Mouse (Mus musculus) heart, adult 9 months (tissue): Measurements from ENCODE around the gene Nus1.

Source experiments
- DNase-seq, 2 experiments: peaks; one replicate each; pipeline ENCODE4 v3.0.0; 2022; ENCODE audit warnings: low spot score in 2 of 2

Gene Nus1

DNA sequence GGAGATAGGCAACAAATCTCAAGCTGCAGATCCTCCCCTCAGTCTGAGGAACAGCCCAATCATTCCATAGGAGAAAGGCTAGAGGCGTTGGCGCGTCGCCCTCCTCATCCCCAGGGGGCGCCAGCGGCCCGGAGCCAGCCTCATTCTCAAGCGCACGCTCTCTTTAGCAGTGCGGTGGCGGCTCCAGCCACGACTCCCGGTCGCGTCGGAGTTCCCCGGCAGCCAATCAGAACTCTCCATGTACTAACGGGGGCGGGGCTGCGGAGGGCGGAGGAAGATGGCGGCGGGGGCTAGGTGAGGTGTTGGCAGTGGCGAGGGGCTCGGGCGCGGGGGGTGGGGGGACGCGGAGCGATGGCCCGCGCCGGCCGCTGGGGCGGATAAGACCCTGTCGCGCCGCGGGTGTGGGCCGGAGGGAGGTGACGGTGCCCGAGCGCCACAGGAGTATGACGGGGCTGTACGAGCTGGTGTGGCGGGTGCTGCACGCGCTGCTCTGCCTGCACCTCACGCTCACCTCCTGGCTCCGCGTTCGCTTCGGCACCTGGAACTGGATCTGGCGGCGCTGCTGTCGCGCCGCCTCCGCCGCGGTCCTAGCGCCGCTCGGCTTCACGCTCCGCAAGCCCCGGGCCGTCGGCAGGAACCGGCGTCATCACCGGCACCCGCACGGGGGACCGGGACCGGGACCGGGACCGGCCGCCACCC lies at the start of gene Nus1:
Gene Nus1 (plus strand): TSS at position 249 of the 699 bp plus-strand sequence.
- peak; percentile 95 to 96 for DNase-seq

DNA sequence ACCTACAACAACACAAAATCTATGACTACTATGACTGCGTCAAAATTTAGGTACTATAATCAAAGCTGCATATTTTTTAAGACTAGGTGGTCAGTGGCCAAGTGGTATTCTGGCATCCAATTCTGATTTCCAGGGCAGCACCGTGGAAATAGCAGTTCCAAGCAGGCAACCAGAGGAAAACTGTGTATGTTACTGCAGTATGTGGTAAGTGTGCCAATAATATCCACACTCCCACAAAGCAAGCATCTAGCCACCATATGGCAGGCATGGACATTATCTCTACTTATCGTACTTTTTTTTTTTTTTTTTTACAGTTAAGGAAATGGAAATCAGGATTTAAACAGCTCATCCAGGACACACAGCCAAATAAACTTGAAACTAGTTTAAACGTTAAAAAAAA lies 49.0 kb upstream of the Nus1 start:
- no peak for DNase-seq

DNA sequence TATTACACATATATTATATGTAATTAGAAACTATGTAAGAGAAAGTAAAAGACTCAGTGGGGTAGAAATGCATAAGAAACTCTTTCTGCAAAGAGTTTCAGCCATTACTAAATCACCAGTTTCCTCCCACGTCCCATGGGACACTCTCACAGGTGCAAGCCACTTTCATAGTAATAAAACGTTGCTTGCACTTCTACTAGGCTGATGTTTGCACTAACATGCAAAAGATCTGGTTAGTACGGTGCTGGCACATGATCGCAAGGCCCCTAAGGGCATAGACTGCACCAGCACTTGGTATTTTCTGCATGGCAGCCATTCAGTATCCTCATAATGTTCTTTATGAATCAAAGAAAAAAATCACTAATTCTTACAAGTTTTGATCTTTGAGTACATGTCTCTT lies 43.5 kb upstream of the Nus1 start:
- DNase-seq: no peak

DNA sequence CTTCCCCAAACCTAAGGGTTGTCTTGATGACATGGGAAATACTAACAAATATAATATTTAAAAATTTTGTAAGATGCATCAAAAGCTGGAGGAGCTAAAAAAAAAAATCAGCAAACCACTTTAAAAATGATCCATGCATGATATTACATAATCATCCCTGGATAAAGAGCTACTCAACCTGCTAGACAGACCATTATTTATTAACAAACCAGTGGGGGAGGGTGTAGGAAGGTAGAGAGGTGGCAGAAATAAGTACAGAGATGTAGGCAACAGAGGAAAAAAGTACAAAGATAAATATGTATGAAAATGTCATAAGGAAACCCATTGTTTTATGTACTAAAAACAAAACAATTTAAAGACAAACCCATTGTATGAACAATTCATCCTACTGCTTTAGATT lies 42.7 kb upstream of the Nus1 start:
- no peak for DNase-seq

DNA sequence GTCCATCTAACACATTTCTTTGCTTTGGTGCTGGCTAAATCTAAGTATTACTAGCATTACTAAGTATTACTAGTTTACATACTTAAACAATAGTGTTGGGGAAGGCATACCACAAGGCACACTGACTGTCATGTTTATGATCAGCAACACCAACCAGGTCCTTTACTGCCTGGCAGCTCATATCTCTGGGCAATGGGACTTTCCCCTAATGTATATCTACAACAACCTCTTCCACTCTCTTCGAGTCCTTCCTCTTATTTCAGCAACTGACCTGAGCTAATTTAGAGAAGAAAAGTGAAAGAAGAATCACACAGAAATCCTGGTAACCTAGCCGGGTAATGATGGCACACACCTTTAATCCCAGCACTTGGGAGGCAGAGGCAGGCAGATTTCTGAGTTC lies 40.9 kb upstream of the Nus1 start:
- no peak for DNase-seq

DNA sequence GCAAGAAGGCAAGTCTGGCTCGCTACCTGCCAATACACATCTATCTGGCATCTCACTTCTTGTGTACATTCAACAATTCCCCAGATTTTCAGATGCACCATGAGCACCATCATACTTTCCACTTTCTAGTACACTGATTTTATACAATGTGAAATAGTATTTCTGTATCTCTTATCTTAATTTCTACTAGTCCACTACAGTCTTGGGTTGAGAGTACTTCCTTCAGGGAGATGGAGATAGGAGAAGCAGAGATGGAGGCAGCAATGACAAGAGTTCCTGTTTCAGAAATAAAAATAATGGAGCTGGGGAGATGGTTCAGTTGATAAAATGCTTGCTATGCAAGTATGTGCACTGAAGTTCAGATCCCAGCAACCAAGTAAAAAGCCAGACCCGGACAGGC lies 39.5 kb upstream of the Nus1 start:
- DNase-seq: no peak

DNA sequence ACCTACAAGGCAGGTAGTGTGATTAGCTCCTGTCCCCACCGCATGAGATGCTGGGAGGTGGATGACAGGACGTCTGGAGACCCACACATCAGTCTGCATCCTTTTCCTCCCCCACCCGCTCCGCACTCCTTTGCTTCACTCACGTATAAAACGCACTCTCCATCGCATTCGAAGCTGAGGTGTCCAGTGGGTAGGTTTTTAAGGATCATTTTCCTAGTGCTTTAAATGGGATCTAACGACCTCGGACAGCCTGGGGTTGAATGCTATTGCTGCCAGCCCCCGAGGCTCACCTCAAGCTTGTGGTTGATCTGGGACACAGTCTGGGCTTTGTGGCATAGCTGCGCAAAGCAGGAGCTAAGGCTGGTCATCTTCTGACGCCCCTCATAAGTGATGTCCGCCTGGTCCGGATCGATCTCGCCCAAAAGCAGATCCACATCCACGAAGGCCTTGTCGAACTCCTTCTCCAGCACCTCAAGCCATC lies 36.0 kb upstream of the Nus1 start:
- peak; percentile 5 to 14 for DNase-seq

DNA sequence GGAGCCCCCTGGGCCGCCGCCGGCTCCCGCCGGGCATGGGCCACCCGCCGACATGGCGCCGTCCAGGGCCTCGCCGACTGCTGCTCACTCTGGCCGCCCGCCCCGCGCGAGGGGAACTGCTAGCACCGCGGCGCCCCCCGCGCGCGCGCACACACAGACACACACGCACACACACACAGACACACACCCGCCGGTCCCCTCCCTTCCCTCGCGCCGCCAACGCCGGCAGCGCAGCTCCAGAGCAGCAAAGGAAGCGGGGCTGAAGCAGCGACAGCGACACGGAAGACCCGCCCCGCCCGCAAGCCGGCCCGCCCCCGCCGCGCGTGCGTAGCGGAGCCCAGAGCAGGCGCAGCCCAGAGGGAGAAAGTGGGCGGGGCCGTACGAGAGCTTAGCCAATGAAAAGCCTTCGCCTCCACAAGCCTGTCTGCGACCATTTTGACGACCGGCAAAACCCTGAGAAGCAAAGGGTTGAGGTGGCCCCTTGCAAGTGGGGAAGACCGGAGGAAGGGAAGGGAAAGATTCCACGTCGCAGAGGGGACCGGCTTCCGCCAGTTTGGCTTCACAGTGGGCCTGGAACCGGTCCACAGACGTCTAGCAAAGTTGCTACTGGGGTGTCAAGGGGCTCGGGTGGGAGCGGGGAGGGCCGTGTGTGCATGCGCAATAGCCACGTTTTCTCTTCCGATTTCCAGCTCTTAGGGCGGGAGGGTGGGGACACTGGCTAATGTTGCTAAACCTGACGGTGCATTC lies 35.3 kb upstream of the Nus1 start, which contains the start of gene Gopc:
Gene Gopc (minus strand): TSS at position 280 of the 747 bp plus-strand sequence.
- DNase-seq: peak; percentile 98

DNA sequence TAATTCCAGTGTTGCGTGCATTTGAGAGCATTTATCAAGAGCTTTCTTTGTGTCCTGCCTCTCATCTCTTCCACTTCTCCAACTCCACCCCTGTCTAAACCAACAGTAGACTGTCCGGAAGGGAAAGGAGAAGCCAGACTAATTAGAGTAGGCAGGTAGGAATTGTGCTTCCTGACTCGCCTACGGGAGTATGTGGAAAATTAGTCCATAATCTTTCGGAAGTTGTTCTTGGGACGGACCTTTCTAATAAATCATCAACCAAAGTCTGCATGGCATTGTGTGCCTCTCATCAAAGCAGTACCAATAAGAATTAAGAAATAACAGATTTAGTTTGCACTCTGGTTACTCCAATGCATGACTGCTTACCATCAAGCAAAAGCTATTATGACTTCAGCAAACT lies 34.3 kb upstream of the Nus1 start:
- peak in 1 of 2 experiments; percentile 17 for DNase-seq

DNA sequence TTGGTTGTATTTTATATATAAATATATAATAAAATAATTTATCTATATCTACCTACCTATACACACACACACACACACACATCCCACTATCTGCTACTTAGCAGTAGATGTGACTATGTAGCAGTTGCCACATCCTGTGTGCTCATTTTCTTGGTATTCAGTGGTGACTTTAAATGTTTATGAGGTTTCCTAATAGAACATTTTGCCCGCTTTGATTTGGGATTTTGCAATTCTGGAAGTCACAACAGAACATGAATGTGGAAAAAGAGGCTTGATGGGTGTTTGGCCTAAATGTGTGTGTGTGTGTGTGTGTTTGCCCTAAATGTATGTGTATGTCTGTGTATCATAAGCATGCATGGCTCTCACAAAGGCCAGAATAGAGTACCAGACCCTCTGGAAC lies 33.8 kb upstream of the Nus1 start:
- DNase-seq: no peak

DNA sequence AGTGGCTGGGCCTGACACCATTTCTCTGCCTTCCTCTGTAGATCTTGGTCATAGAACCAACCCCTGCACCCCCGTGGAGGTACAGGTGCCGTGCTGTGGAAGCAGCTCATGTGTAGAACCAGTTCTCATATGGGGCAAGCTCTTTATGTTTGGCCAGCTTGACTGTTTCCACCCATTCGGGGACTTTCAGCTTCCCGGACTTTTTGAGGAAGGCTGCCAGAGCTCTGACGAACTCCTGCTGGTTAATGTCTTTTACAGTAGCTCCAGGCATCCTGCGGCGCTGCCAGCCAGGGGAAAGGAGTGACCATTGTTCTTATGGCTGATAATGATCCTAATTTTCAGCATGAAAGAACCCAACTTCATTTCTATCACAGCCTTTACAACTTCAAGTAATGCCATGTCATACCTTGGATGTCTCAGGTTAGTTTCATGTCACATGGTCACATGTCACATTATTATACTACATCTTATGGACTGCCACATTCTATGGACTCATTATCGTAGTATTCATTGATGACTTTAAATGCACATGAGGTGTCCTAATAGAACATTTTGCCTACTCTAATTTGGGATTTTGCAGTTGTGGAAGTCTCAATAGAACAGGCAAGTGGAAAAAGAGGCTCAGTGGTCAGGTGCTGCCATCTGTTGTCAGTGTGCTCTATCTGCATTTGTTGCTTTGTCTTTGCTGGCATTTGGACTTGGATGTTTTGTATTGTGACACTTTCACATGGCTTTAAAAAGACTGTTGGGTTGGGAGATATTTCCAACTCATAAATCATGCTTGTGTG lies 32.3 kb upstream of the Nus1 start:
- peak; percentile 50 to 62 for DNase-seq

DNA sequence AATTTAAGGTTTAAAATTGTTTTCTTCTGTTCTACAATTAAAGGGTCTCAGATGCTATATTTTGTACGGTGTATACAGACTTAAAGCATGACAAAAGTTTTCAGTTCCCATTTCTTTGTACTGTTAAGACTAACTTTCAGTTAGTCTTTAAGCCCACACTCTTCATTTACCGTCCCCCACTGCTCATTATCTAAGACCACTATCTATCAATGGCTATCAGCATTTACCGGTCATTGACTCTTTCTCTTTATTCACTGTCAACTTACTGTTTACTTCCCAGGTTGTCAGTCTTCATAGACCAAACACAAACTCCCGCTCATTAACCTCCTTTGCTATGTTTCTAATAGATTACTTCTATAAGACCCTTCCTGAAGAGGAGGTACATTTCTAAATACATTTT lies 30.2 kb upstream of the Nus1 start:
- no peak for DNase-seq

DNA sequence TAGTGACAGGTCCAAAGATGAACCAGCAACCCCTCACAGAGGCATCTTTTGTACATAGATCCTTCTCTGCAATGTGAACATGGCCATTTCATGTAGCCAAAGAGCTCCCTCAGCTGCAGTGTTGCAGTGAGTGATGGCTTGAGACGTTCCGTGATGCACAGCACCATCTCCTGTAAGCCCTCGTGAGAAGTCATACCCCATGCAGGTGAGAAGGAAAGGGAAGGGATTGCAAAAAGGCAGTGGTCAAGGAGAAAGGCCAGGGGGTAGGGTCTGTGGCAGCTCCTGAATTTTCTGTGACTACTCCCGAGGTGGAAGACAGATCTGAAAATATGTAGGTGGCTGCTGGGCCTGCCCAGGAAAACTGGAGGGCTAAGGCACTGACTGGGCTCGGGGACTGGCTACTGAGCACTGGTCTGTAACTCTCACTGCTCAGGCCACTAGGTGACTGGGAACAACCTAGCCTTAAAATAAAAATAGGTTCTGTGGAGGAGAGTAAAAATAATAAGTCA lies 28.4 kb upstream of the Nus1 start, which contains the start of gene Nepn:
Gene Nepn (plus strand): TSS at position 51 of the 509 bp plus-strand sequence.
- DNase-seq: no peak

DNA sequence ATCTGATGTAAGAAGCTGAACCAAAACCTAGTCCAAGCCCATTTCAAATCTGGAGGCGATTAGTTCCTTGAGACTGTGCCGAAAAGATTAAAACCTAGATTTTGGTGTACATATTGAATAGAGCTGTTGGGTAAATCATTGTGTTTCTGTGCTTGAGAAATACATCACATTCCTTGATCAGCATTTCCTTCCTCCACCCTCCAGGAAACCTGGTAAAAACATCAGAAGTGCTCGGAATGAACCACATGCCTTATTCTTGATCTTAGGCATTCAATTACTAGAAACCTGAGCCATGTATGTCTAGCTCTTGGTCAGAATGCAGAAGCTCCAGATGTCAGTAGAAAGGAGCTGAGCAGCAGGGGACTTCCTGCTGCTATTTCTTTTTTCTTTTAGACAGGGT lies 27.9 kb upstream of the Nus1 start:
- peak; percentile 57 to 74 for DNase-seq

DNA sequence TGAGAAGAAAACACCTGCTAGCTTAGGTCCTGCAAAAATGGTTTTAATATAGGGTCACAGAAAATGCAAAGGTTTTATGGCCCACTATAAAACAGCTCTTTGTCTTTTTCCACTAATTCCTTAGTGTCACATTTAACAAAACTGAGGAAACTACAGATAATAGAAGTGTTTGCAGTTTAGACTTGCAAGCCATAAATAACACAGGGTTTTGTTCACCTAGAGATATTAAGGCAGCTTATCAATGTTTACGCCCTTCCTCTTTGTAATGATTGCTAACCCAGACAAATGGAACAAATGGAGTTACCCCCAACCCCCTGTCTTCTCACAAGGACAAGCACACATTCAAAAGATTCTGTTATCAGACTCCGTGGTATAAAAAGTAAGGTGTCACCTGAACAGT lies 26.1 kb upstream of the Nus1 start:
- DNase-seq: no peak

DNA sequence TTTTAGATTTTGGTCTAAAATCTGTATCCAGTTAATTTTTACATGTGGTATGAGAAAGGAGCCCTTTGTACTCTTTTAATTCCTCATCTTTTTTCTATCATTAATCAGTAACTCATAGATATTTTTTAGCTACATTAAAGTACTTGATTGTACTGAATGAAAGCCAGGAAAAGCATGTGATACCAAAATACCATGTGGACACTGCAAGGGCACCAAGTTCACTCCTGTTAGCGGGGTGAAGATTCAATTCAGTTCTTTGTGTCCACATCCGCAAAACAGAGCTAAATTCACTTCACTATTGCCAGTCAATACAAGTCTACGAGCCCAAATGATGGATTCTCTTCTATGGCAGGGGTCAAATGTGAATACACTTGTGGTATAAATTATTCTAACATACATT lies 20.7 kb upstream of the Nus1 start:
- no peak for DNase-seq

DNA sequence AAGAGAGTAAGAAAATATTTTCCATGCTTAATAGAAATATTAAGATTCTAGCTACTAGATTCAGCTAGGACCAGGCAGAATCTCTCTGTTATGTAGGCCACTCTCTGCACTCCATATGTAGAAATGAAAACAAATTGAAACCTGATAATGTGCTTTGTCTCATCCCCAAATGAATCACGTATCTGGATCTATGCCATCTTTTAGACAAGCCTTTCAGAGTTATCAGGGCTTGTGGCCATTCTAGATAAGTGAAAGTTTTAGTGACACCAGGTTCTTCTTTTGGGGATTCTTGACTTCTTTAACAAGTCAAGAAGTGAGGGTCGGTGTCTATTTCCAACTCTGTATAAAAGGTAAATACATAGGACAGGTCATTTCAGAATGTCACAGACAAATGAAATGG lies 18.6 kb upstream of the Nus1 start:
- no peak for DNase-seq

DNA sequence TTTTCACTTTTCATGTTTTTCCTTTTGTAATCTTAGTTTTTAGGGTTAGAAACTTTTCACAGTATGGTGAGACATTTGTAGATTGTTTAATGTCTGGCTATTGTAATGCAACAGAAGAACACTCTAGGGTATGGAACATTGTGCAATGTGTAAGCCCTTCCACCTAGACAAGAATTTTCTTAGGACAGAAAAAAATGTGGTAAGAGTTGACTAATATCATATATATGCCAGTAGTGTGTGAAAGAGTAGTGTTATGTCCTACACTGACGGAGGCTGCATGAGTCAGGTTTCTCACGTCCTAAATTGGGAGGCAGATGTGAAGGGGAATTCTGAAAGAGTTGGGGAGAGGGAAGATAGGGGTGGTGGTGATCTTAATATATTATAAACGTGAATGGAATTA lies 17.6 kb upstream of the Nus1 start:
- no peak for DNase-seq

DNA sequence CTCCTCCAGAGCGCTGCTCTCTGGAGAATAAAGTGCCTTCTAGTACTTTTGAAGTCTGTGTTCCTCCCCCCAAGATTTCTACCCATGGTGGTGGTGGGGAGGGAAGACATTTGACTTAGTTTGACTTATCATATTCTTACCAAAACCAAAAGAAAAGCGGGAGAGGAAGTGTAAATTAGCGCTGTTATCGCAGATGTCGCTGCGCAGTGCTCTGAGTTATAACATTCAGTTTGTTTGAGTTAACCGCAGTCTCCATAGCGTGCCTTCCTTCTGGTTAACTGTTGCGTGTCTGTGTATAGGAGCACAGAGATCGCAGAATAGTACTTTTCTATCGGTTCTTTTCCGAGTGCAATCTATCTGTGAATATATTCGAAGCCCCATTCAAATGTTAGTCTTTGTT lies 12.2 kb upstream of the Nus1 start:
- no peak for DNase-seq

DNA sequence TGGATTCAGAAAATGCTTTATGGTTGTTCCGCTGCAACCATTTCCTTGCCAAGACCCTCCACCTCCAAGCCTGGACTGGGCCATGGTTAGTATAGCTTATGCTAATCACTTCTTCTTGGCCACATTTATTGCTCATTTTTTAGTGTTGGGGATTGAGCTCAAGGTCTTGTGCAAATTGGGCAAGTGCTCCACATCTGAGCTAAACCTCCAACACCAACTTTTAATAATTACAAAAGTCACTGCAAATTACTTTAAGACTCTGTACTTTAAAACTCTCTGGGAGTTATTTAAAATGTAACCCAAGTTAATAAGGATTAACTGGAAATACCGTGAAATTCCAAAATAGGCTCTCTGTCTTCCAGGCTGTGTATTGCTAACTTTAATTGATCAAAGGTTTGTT lies 9.8 kb upstream of the Nus1 start:
- no peak for DNase-seq

DNA sequence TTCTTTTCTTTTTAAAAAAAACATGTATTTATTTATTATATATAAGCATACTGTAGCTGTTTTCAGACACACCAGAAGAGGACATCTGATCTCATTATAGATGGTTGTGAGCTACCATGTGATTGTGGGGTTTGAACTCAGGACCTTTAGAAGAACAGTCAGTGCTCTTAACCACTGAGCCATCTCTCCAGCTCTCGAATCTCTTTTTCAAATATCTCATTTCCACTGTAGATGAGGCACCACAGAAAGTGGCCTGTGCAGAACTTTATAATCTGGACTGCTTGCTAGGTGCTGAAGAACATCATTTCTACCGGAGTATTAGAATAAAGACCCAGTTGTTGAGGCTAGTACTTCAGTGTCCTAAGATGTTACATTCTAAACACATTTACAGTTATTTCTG lies 2.3 kb upstream of the Nus1 start:
- no peak for DNase-seq

DNA sequence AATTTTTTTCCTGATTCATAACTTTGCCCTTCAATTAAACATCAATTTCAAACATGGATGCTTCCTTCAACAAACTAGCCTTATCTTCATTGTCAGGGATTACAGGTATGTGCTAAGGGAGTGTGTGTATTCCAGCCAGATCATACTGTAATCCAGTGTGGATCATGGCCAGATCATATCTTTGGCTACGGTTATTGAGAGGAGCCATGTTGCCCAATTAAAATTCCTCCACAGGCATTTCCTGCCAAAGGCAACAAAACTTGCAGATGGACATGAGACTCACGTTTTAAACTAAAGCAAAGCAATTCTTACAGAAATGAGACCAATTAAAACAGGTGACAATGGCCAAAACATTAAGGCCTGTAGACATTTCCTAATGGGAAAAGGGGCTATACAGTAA lies 889 bp upstream of the Nus1 start:
- no peak for DNase-seq
